Mouse (Mus musculus) hindbrain, embryonic 11.5 days (tissue): ENCODE data around the gene Dars. TPM values are rescaled to one million over a fixed set of nuclear protein-coding genes. Genes with fewer than 3 reads are reported as not detected.

Experiments
- polyA plus RNA-seq: library from polyadenylated mRNA; unstranded; fragments of >200 nt; fragmentation: Nextera tagmentation; extraction: Ambion mirVana; gene quantifications from 2 replicates; pipeline ENCODE4 v1.2.1, GENCODE M21; 2014

The Dars gene
- polyA plus RNA-seq, 1 experiment from 2014 or later, result 159 TPM

Other genes starting within 250 kb of the Dars start
- gene Ubxn4, start 173.4 kb downstream of the Dars start, polyA plus RNA-seq, result 64.5 and 79.2 TPM in 2 replicates
- 0.14 and 0.20 TPM in 2 replicates for gene Lct, start 89.0 kb downstream of the Dars start, polyA plus RNA-seq
- 257 and 285 TPM in 2 replicates for gene Mcm6, start 57.7 kb downstream of the Dars start, polyA plus RNA-seq
- gene Cxcr4, start 174.9 kb upstream of the Dars start, polyA plus RNA-seq, result 23.3 and 26.4 TPM in 2 replicates